Mouse (Mus musculus) MEL (cell line): ENCODE data around the gene Itprip.

Experiments used
- CTCF ChIP-seq, 3 experiments: IDR thresholded peaks in 2 of 3; conservative IDR thresholded peaks in 1 of 3; 2 replicates each; pipeline ENCODE4 v1.5.1; 2011 to 2012; ENCODE audit warnings: low read length in 3 of 3, low read depth in 2 of 3, mild to moderate bottlenecking in 2 of 3, improper control_type of control experiment in 1 of 3, inconsistent platforms in 1 of 3, mixed read lengths in 1 of 3, moderate library complexity in 1 of 3; ENCODE audit not compliant: control insufficient read depth in 1 of 3, insufficient read depth in 1 of 3, poor library complexity in 1 of 3, severe bottlenecking in 1 of 3
- E2F4 ChIP-seq: IDR thresholded peaks from 2 replicates; pipeline ENCODE4 v1.6.1; 2011; ENCODE audit warnings: low read depth, low read length, improper control_type of control experiment, borderline replicate concordance
- POLR2AphosphoS5 ChIP-seq: IDR thresholded peaks from 2 replicates; pipeline ENCODE4 v1.6.1; 2012; ENCODE audit warnings: low read depth, borderline replicate concordance, mild to moderate bottlenecking, inconsistent platforms, low read length, moderate library complexity, mixed read lengths
- TBP ChIP-seq: IDR thresholded peaks from 2 replicates; pipeline ENCODE4 v1.8.0; 2011; ENCODE audit warnings: low read depth, low read length, improper control_type of control experiment

GRCm38 (mm10) chr19:47919126-47919965 lies at the start of gene Itprip, which contains the start of gene Cfap43:
- TF ChIP-seq E2F4, result peak; percentile 98
- TF ChIP-seq POLR2AphosphoS5, result no peak; the same call in 1 of the 2 replicates
- TF ChIP-seq CTCF (IDR thresholded peaks at IDR 0.05 in 2 of 3, conservative IDR thresholded peaks at IDR 0.05 in 1 of 3; ENCODE audit: control insufficient read depth in 1 of 3, insufficient read depth in 1 of 3, low read depth in 2 of 3, low read length in 3 of 3, poor library complexity in 1 of 3, severe bottlenecking in 1 of 3), result peak; percentile 53 to 81 (median 54)
- TF ChIP-seq TBP, result peak; percentile 72; the same call in 1 of the 2 replicates
